ENCODE assay signal across 29 mouse cellular contexts in the genomic region with DNA sequence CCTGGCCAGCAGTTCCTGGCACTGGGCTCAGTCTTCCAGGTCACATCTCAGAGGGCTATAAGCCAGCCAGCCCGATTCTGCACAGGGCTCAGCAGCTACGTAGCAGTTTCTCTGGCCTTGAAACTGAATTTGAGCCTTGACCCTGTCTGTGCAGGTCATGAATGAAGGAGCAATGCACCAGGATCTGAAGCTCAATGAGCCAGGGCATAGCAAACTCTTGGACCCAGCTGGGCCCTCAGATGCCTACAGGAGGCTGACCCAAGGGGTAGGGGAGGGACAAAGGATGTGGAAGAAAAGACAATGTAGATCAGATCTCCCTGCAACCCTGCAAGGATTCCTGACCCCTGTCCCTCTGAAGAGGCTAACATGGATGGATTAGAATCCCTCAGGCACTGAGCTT. TPM values are rescaled to one million over a fixed set of nuclear protein-coding genes. Genes with fewer than 3 reads are reported as not detected.
A peak's percentile ranks its signal among the peaks of the same experiment; 100 is the strongest.
DNase-seq lines count a peak whose midpoint lies in the region; TF ChIP-seq lines count a peak whose summit lies in the region.
"Had no signal": no experiment of that assay in that cellular context is flagged by ENCODE, and none has a peak within 500 bp of the region (broad histone marks: within the 10 kb centered on the region; RNA-seq: fewer than 3 reads in every experiment).

A gene (minus strand): TSS at position 101 of the 400 bp plus-strand sequence.

- peak; percentile 37 for DNase-seq in adrenal gland, postnatal 10 days
- no peak for DNase-seq in adrenal gland, adult 18-20 months (ENCODE audit: low spot score in 2 of 2)
- DNase-seq in gastrocnemius, adult 2 months, result peak; percentile 45
- DNase-seq in gastrocnemius, postnatal 10 days, result no peak
- no peak for DNase-seq in spleen, adult 2 months (ENCODE audit: low read depth in 1 of 2, low spot score in 2 of 2)
- no peak for DNase-seq in spleen, postnatal 14 days (ENCODE audit: low spot score in 2 of 2)
- DNase-seq in left cerebral cortex, adult 2 months (ENCODE audit: extremely low spot score in 1 of 2, low spot score in 2 of 2), result no peak
- DNase-seq: adrenal gland, adult 8-10 months; B cell, adult 2 months; cerebellum, adult 18-20 months; cerebellum, adult 9-10 months; cerebellum, postnatal 14 days; heart, adult 18-20 months; heart, postnatal 10 days; heart, postnatal 4 days; kidney, adult 18-20 months had no signal

- intact Hi-C loops in gastrocnemius, adult 2 months (cut with DNase I), result no loop called here
- intact Hi-C loops in left cerebral cortex, adult 2 months (cut with DNase I), result no loop called here

- no peak within 1 kb of the TSS for H3K4me3 ChIP-seq in gastrocnemius, adult 2 months
- H3K4me3 ChIP-seq in spleen, adult 2 months (ENCODE audit: extremely low read depth, insufficient read depth, insufficient read length), result no peak within 1 kb of the TSS
- no peak within 1 kb of the TSS for H3K4me3 ChIP-seq in left cerebral cortex, adult 2 months
- H3K4me3 ChIP-seq: forebrain, embryonic 10.5 days; forebrain, embryonic 13.5 days; heart, embryonic 12.5 days; heart, embryonic 15.5 days had no signal

- no peak within 1 kb of the TSS for H3K27ac ChIP-seq in gastrocnemius, adult 2 months
- no peak within 1 kb of the TSS for H3K27ac ChIP-seq in spleen, adult 2 months (ENCODE audit: insufficient read depth, low read length)
- no peak within 1 kb of the TSS for H3K27ac ChIP-seq in left cerebral cortex, adult 2 months
- H3K27ac ChIP-seq: forebrain, embryonic 10.5 days; forebrain, embryonic 13.5 days; heart, embryonic 15.5 days; hindbrain, embryonic 14.5 days; hindbrain, postnatal 0 days had no signal

- H3K27me3 ChIP-seq in spleen, adult 2 months (ENCODE audit: control insufficient read depth, insufficient read depth, low read length), result no peaks in the 10 kb centered on the region
- H3K27me3 ChIP-seq: CH12.LX; forebrain, embryonic 13.5 days; heart, embryonic 12.5 days; heart, embryonic 15.5 days; Patski had no signal

- H3K36me3 ChIP-seq in spleen, adult 2 months (ENCODE audit: control insufficient read depth, insufficient read depth, low read length), result no peaks in the 10 kb centered on the region
- H3K36me3 ChIP-seq: forebrain, embryonic 10.5 days; G1E; heart, embryonic 12.5 days; heart, embryonic 15.5 days had no signal

- WGBS in spleen, adult 2 months, result 70% methylated on average over 2 of the region's 2 CpGs

- no peak for TF ChIP-seq POLR2A in spleen, adult 2 months (IDR thresholded peaks at IDR 0.05; ENCODE audit: low read depth, low read length)

- no peak for TF ChIP-seq CTCF in gastrocnemius, adult 2 months (IDR thresholded peaks at IDR 0.05)
- TF ChIP-seq CTCF in spleen, adult 2 months (IDR thresholded peaks at IDR 0.05; ENCODE audit: extremely low read depth, insufficient read depth, insufficient read length, insufficient replicate concordance), result no peak
- no peak for TF ChIP-seq CTCF in left cerebral cortex, adult 2 months (IDR thresholded peaks at IDR 0.05)

- no peaks in the 10 kb centered on the region for H3K4me1 ChIP-seq in spleen, adult 2 months (ENCODE audit: control insufficient read depth, insufficient read depth, insufficient read length)
- H3K4me1 ChIP-seq: forebrain, embryonic 10.5 days; forebrain, embryonic 13.5 days had no signal

RNA-seq across cellular contexts. Expression of the gene that starts here (rescaled TPM):
- not detected for total RNA-seq in adrenal gland, postnatal 10 days (2021)
- total RNA-seq in adrenal gland, adult 18-20 months (2021), result not detected
- under 1 TPM; 0.38 to 0.86 TPM for total RNA-seq in gastrocnemius, adult 2 months (2021)
- total RNA-seq in gastrocnemius, postnatal 10 days (2021), result not detected
- polyA plus RNA-seq in spleen, adult 2 months (2012; rRNA removed), result 12.0 and 16.5 TPM in 2 replicates
- under 1 TPM in 1 of 2 experiments, not detected in 1; 0.26 TPM for total RNA-seq in left cerebral cortex, adult 2 months (2021)
- total RNA-seq: adrenal gland, adult 8-10 months; CH12.LX; heart, postnatal 10 days had no signal
- polyA plus RNA-seq: embryonic facial prominence, embryonic 11.5 days; forebrain, embryonic 10.5 days; forebrain, embryonic 13.5 days; forebrain, embryonic 16.5 days; G1E; hindbrain, embryonic 11.5 days; hindbrain, embryonic 14.5 days; hindbrain, postnatal 0 days; inflammation-experienced regulatory T-cells, adult 6 months; Patski had no signal

Comparison
In these comparisons a context has a peak if more than half of its experiments do, and no peak if none do; other contexts are left out.
1. Peak in DNase-seq in adrenal gland, postnatal 10 days; RNA of the gene not detected or under 1 TPM.
2. Peak in DNase-seq in gastrocnemius, adult 2 months; RNA of the gene not detected or under 1 TPM.